Mouse (Mus musculus): ENCODE results near the gene Tmigd3.

GRCm38 (mm10) chr3:105959999-105960398 lies 89.3 kb downstream of the Tmigd3 start, which contains the start of gene Atp5f1:
- TF ChIP-seq CTCF (IDR thresholded peaks at IDR 0.05; ENCODE audit: low read depth) (no peak), EP300 (IDR thresholded peaks at IDR 0.05; ENCODE audit: low read depth) (no peak)

Measured in liver, postnatal 0 days (tissue).